Mouse (Mus musculus) duodenum, adult 2 months (tissue): Measurements from ENCODE around the gene Knop1. TPM values are rescaled to one million over a fixed set of nuclear protein-coding genes. Genes with fewer than 3 reads are reported as not detected.

Experiments
- polyA plus RNA-seq: library from polyadenylated mRNA; depleted of rRNA; stranded (reverse); fragments of >200 nt; gene quantifications from 2 replicates; pipeline ENCODE4 v1.2.3, GENCODE M21; 2012; ENCODE audit warnings: low replicate concordance; rRNA removed

The Knop1 gene
- 0.98 and 2.0 TPM in 2 replicates for polyA plus RNA-seq

DNA sequence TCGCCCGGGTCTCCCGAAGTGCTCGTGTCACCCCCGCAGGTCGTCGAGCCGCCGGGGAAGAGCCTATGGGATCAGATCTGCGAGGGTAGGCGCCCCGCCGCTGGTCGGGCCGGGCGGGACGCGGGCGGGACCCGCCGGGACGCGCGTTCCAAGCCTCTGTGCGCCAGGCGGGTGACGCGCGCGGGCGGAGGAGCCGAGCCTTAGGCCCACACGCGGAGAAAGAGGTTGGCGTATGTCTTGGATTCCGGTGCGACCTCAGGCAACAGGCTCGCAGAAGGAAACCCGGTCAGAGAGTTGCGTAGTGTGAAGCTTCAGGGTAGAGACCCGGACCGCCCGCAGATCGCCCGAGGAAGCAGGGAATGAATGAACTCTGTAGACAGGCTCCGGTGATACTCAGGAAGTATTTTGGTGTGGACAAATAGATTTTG lies at the start of gene Knop1:
TSS of gene Knop1 (minus strand) at position 378 of the 428 bp plus-strand sequence.

DNA sequence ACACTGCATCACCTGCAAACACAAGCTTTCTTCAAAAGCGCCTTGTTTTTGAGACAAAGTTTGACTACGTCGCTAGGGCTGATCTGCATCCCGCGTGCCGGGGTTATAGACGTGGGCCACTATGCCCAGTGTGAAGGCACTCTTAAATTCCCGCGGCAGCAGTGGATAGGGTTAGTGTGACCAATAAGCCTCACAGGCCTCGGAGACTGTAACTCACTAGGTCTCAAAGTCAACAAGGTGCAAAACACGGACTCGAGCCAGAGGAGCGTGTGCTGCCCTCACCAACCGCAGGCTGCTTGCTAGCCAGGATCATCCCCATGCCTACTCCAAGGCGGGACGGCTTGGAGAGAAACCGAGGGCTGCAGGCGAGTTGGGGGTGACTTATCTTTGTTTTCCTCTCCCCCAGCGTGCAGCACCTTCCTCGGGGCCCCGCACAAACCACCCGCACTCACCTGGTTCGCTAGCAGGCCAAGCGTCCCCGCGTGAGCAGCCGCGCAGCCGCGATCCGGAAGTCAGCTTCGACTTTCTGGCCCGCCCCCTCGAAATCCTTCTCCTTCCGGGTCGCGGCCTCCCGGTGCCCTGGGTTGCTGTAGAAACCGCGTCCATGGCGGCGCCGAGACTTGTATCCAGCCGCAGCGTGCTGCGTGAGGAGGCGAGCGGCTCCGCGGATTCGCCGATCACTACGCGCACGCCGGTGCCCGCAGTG lies 730 bp downstream of the Knop1 start, which contains the start of gene Iqck:
TSS of gene Iqck (plus strand) at position 582 of the 706 bp plus-strand sequence.

Other genes with a start within 250 kb of the Knop1 start
- gene Gde1, start 150.5 kb downstream of the Knop1 start, polyA plus RNA-seq = 604 and 1,367 TPM in 2 replicates
- gene Ccp110, start 143.7 kb downstream of the Knop1 start, polyA plus RNA-seq = 0.19 and 0.37 TPM in 2 replicates
- gene Vps35l, start 116.0 kb downstream of the Knop1 start, polyA plus RNA-seq = 16.2 and 22.8 TPM in 2 replicates
- gene Iqck, start 502 bp downstream of the Knop1 start, polyA plus RNA-seq = 0.18 and 0.28 TPM in 2 replicates
- gene Gprc5b, start 139.0 kb upstream of the Knop1 start, polyA plus RNA-seq = 3.5 and 5.4 TPM in 2 replicates